Mouse (Mus musculus) gastrocnemius, postnatal 4 days (tissue): ENCODE results near the gene Dll3. TPM values are rescaled to one million over a fixed set of nuclear protein-coding genes. Genes with fewer than 3 reads are reported as not detected.
A peak's percentile ranks its signal among the peaks of the same experiment; 100 is the strongest.

Source experiments
- DNase-seq, 2 experiments: peaks; one replicate each; pipeline ENCODE4 v3.0.0; 2021 to 2022; ENCODE audit warnings: low spot score in 2 of 2, mixed read lengths in 2 of 2
- long read RNA-seq, 2 experiments: library from polyadenylated mRNA; stranded (forward); transcript quantifications; one replicate each; pipeline ENCODE4 v2.0.0; 2021
- total RNA-seq, 2 experiments: library from RNA; stranded (reverse); gene quantifications; 2 replicates each; pipeline ENCODE4 v1.2.3; 2021

Dll3 gene
- total RNA-seq: not detected
- long read RNA-seq, experiment 1: 0 reads
- long read RNA-seq, experiment 2: 0 reads

DNA sequence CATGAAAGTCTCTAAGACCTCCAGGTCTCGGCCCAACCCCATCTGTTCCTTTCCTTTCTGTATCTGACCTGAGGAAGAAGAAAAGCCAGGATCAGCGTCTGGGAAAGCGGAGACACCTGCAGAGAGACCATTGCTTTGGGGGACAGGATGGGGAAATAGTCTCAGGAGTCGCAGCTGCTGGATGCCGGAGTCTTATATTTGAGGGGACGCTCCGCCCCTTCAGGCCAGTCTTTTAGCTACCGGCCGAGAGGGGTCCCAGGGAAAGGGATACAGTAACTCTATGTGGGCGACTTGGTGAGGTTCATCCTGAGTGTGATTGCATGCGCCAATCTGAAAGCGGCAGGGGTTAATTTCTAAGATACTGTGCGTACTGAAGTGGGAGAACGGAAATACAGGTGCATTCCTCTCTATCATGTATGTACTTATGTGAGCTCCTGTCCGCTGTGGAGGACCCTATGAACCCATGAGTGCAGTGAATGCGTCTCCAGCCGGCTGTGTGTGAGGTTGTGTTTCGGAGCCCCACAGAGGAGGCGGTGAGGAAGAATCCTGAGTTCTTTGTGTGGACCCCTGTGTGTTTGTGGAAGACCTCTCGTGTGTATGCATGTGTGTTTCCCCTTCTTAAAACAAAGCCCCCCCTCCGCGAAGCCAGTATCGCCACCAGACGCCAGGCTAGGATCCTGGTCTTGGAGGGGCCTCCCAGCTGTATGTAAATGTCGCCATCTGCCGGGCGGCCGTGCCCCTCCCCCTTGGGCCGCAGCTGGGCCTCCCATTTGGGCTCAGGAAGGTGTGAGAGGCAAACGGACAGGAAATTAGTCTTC is at the start of gene Dll3:
Gene Dll3 (minus strand): TSS at position 623 of the 818 bp plus-strand sequence.
- peak in 1 of 2 experiments; percentile 59 for DNase-seq

DNA sequence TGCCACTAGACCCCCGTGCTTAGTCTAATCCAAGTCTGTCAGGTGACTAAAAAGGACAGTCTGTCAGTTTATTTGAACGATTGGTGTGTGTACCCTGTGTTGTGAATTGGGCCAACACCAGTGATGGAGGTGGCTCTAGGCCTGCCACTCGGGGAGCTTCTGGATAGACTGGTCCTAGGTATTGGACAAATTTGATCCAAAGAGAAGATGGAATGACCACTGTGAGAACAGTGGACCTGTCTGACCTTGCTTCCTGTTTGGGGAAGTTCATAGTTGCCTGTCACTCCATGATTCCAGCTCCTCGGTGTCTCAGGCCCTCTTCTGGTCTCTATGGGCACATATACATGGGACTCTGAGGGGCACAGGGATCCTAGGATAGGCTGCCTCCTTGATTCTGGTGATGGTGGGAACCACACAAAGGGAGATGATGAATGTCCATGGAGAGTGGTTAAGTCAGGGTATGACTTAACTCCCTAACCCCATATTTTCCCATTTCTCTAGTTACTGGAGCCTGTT is 49.7 kb upstream of the Dll3 start:
- DNase-seq: no peak

DNA sequence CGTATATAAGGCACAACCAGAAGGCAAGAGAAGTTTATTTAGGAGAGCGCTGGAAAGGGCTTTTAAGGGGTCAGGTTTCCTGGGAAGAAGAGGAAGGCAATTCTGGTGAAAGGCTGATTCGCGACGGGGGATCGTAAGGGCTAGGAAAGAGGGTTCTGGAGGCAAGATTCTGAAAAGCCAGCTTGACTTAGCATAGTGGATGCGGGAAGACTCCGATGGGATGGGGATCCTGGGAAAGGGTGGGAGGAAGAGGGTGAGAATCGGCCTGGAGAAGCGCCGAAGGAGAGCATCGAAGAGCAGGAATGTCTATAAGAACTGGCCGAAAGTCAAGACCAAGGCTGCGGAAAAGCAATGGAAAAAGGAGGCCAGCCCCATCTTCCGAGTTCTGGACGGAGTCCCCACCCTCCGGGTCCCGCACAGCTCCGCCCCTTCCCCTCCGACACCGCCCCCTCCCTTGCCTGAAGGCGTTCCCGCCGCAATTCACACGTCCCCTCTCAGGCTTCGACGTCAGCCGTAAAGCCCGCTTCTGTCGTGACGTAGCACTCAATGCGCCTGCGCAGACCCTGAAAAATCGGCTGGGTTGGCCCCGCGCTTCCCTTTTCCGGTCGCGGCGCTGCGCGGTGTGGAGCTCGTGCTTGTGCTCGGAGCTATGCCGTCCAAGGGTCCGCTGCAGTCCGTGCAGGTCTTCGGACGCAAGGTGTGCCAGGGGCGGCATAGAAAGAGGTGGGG is 48.3 kb upstream of the Dll3 start, which contains the start of gene Rps16:
Gene Rps16 (plus strand): TSS at position 498 of the 729 bp plus-strand sequence.
- peak; percentile 99 for DNase-seq

DNA sequence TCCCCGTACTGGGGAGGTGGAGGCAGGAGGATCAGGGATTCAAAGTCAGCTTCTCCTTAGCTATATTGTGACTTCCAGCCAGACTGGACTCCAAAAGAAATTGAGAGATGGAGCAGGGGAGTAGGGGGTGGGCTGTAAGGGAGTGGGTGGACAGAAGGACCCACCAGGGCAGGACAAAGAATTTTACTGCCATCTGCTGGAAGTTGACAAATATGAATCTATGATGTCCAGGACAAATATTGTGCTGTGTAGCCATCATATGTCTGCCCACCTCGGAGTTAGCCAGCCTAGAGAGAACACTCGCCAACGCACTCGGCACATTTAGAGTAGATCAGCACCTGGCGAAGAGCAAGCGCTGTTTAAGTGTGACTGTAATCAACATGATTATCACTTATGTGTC is 46.6 kb upstream of the Dll3 start:
- no peak for DNase-seq

DNA sequence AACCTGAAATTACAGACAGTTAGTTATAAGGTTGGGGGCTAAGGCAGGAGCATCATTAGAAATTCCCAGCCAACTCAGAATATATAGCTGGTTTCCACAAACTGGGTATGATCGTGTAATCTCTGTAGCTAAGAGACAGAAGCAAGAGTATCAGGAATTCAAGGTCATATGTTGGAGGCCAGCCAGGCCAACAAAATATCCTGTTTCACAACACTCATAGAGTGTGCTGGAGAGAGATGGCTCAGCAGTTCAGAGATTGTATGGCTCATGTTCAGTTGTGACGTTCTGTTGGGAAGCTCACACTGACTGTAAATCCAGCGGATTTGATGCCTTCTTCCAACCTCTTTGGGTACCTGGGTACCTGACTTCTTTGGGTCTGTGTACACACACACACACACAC is 45.7 kb upstream of the Dll3 start:
- no peak for DNase-seq

DNA sequence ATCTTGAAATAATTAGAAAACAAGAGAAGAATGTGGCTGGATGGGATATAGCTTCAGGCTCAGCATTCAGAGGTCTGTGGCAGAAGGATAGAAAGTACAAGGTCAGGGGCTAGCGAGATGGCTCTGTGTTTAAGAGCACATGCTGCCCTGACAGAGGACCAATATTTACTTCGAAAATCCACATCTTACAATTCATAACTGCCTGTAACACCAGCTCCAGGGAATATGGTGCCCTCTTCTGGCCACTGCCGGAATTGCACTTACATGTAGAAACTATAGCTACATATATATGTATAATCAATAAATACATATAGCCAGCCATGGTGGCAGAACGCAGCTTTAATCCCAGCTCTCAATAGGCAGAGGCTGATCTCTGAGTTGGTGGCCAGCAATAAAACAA is 42.6 kb upstream of the Dll3 start:
- DNase-seq: peak in 1 of 2 experiments; percentile 51

DNA sequence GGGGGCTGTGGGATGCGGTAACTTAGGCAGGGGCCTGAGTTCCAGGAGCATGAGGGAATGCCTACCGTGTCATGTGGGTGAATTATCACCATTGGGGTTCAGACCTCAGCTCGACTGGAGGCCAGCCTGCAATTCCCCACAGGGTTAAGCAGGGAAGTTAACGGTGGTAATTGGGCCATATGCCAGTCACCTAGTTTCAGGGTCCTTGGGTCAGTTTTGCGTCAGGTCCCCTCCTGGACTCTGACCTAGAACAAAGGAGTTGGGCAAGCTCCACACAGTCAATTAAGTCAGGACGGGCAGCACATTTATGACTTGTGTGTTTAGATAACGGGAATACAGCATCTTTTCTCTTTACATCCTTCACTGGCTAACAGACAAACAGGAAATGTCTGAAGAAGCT is 39.3 kb upstream of the Dll3 start:
- no peak for DNase-seq

DNA sequence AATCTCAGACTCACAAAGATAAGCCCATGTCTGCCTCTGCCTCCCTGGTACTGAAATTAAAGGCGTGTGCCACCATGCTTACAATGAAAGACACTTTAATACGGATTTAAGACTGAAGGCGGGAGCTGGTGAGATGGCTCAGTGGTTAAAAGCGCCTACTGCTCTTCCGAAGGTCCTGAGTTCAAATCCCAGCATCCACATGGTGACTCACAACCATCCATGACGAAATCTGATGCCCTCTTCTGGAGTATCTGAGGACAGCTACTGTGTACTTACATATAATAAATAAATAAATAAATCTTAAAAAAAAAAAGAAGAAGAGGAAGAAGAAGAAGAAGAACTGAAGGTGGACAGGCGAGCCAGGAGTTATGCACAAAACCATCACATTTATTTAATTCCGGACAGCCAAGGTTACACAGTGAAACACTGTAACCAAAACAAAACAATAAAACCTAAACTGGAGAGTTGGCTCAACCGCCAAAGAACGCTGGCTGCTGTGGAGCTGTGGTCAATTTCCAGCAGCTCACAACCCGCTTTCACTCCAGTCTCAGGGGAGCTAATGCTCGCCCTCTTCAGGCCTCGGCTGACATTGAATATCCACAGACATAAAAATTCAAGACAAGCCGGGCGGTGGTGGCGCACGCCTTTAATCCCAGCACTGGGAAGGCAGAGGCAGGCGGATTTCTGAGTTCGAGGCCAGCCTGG is 37.3 kb upstream of the Dll3 start:
- DNase-seq: peak; percentile 34 to 67

DNA sequence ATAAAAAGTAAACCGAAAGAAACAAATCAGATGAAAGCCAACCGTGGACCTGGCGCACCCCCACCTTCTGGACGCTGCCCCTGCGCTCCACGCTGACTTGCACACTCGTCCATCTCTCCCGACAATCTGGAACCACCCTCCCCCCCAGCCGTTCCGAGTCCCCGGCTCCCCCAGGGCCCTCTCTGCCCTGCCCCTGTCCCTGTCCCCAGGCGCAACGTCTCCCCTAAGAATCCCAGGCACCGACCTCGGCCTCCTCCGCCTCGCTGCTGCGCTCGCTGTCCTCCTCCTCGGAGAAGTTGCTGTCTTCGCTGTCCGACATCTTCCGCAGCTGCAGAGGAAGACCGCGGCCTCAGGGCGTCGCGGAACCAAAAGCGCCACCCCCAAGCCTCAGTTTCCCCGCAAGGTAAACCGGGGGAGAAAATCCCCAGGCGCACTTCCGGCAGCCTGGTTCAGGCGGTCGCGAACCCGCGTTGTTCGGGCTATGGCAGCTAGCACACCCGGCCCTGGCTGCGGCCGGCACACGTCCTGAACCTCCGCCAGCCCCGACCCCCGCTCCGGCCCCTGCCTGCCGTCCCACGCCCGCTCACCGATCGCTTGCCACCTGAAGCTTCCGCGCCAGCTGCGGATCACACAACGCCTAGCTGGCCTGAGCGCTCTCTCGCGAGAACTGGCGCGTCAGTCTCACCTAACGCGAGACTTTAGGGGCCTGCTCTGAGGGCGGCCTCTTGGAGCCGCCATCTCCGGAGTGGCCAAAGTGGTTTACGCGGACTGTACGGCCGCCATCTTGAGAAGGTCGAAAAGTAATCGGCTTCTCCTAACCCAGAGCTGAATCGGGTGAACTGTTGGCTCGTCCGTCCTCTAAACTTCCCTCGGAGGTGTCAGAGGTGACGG is 36.3 kb upstream of the Dll3 start, which contains the start of gene Supt5:
Gene Supt5 (minus strand): TSS at position 639 of the 891 bp plus-strand sequence.
- peak; percentile 90 to 97 for DNase-seq

DNA sequence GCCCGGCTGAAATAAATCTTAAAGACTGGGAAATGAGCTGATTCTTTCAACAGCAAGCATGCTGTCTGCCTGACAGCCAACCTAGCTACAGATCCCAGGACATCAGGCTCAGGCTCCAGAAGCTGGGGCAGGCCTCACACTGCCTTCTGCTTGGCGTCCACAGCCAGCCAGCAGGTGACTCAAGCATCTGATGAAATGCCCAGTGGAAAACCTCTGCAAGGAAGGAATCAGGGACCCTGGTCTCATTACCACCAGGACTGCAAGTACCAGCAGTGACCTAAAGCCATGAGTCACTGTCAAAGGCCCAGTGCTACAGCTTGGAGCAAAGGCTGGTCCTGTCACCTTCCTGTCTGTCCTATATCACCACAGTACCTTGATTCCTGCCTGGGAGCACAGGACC is 33.4 kb upstream of the Dll3 start:
- DNase-seq: no peak

DNA sequence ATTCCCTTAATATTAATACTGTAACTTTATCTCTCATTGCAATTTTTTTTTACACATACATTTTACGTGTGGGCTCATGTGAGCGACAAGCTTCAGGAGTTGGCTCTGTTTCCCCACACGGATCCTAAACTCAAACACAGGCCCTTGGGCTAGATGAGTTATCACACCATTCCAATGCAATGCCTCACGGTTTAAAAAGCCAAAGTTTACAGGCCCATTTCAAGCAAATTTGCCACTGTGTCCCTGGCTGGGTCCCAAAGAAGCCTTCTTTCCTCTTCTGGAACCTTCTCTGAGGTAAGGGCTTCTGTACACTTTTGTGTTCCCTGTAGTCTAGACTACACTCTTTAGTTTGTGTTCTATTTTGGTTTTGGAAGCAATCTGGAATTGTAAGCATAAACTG is 32.5 kb upstream of the Dll3 start:
- no peak for DNase-seq

DNA sequence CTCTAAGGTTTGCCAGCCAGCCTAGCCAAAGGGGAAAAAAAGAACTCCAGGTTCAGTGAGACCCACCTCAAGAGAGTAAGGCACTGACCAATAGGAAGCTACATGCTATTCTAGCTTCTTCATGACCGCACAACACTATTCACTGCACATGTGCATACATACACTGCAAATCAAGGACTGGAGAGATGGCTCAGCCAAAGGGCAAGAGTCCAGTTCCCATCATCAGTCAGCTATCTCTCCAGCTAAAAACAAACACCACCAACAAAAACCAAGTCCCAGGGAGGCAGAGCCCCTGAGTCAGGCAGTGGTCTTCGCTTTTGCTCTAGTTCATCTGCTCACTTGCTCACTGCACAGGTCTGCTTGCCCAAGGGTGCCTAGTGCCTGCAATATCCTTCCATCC is 26.2 kb upstream of the Dll3 start:
- no peak for DNase-seq

DNA sequence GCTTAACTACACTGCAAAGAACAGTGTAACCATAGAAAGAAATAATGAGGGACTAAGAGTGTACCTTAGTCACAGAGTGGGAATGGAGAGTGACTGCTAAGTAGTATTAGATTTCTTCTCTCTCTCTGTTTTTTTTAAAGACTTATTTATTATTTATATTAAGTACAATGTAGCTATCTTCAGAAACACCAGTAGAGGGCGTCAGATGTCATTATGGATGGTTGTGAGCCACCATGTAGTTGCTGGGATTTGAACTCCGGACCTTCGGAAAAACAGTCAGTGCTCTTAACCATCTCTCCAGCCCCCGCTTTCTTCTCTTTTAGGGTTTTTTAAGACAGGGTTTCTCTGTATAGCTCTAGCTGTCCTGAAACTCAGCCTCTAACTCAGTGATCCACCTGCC is 24.4 kb upstream of the Dll3 start:
- no peak for DNase-seq

DNA sequence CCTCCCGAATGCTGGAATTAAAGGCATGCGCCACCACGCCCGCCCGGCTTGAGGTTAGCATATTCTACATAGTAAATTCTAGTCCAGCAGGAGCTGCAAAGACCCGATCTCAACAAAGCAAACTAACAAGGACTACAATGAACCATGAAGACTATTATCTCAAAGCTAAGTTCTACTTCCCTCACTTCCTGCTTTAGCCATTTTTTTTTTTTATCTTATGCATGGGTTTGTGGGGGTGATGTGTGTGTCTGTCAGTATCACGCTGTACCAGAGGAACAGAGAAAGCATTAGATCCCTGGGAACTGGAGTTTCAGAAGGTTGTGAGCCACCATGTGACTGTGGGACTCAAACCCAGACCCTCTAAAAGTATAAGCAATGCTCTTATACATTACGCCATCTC is 23.3 kb upstream of the Dll3 start:
- DNase-seq: no peak

DNA sequence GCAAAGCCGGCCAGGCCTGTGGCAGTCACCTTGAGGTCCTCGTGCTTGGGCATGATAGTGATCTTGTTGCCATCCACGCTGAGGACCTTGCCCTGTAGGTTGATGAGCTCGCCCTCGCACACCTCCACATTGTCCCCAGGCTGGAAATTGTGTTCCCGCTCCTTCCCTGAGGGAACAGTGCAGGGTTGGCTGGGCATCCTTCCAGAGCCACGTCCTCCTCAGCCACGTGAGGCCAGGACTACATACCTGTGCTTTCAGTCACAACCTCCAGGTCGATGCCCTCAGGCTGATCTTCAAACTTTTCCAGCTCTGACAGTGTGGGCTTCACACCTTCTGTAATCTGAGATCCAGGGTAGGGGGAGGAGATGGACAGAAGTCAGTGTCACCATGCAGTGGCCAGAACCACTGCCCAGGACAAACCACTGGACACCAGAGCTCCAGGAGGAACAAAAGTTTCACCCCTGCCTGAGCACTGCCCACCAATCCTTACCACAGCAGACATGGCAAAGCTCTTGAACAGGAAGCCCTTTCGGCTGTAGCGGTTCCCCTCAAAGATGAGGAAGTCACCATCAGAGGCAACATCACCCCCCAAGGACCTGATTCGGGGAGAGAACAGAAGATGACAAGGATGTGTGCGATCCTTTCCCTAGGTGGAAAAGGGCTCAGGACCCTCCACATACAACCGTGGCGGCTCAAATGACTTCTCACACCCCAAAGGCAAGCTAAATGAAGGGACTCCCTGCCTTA is 20.1 kb upstream of the Dll3 start:
- no peak for DNase-seq

DNA sequence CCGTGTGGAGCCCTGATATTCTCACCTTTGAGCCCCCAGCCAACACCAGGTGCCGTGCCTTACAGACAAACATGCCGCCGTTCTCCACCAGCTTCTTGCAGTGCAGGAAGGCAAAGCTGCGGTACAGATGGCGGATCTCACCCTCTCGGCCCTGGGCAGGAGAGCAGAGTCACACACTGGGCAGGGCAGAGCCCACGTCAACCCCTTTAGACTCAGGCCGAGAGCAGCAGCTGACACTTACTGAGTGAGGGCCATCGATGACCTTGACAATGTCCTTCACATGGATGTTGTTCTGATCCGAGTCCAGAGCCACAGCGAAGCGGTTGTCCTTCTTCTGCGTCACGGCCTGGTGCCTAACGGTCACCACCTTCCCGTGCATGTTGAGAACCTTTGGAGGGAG is 16.7 kb upstream of the Dll3 start:
- no peak for DNase-seq

DNA sequence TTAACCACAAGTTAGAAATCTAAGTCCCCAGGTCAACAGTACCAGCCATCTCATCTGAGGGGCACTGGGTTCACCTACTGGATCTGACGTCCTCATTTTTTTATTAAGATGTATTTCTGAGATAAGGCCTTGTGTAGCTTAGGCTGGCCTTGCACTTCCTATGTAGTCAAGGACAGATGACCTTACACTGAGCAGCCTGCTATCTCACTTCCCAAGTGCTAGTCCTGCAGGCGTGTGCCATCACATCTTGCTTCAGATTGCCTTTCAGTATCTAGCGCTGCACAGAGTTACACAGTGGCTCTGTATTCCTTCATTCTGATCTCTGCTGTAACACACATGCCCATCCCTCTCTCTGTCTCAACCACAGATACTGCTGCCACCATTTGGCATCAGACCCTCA is 16.0 kb upstream of the Dll3 start:
- no peak for DNase-seq

DNA sequence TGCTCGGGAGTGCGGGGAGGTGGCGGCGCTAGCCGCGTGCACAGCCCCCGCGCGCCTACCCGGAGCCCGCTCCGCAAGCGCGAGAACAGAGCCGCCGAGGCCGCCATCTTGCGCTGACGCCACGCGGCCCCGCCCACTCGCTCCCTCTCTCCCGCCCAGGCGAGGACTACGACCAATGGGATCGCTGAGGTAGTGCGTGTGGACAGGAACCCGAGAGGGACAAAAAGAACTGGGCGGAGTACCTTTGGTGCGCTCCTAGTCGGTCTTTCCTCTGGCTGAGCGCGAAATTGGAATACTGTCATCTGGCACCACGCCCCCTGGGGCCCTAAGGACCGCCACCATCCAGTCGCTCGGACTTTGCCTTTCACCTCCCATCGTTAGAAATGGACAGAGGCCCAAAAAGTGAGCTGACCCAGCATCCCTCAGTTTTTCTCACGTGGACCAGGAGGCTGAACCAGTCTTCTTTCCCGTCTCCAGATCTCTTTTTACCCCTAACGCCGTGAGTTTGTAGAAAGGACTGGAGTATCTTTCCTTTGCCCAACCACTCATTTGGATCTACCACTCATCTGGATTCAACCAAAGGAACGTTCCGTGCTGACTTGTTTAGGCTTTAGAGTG is 10.0 kb upstream of the Dll3 start, which contains the start of gene Timm50:
Gene Timm50 (minus strand): TSS at position 147 of the 618 bp plus-strand sequence.
- DNase-seq: peak; percentile 97 to 99
